Mouse (Mus musculus) bone marrow macrophage, adult 2 months (primary cell): Measurements from ENCODE around the gene Cfap74.

Experiments used
- CTCF ChIP-seq: IDR thresholded peaks from 2 replicates; pipeline ENCODE4 v1.5.1; 2012; ENCODE audit warnings: low read depth, mild to moderate bottlenecking, low read length, moderate library complexity
- POLR2A ChIP-seq: IDR thresholded peaks from 2 replicates; pipeline ENCODE4 v1.6.1; 2012; ENCODE audit warnings: mild to moderate bottlenecking, low read depth, low read length, borderline replicate concordance

- TF ChIP-seq CTCF (no peak), POLR2A (no peak)
These were observed 15.0 kb downstream of the Cfap74 start for GRCm38 (mm10) chr4:155423988-155424387.
